Mouse (Mus musculus) urinary bladder, postnatal 4 days (tissue): ENCODE measurements at regions not wholly inside any gene's neighbourhood (a gene's known extent, or its start where the extent isn't known, plus 50 kb on each side); places are given as distances from the start of the nearest gene placed in this dataset.

Experiments
- DNase-seq, 2 experiments: peaks; one replicate each; pipeline ENCODE4 v3.0.0; 2021 to 2022; ENCODE audit warnings: low spot score in 2 of 2

DNA sequence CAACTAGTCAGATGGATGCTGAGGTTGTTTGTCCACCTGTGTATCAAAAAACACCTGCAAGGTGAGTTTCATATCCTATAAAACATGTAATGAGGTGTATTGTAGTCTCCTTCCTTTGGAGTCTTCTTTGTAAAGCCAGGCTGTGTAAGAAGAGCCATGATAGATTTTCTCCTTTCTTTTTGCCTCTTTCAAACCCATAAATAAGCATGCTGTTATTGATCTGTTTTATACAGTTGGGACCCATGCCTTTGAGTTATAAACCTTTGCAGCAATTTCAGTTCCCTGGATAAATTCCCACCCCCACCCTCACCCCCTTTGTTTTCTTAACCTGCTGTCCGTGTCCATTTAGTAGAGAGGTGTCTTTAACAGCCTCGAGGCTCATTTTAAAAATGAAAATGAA, 131.0 kb upstream of the Rgs17 start:
- no peak for DNase-seq

DNA sequence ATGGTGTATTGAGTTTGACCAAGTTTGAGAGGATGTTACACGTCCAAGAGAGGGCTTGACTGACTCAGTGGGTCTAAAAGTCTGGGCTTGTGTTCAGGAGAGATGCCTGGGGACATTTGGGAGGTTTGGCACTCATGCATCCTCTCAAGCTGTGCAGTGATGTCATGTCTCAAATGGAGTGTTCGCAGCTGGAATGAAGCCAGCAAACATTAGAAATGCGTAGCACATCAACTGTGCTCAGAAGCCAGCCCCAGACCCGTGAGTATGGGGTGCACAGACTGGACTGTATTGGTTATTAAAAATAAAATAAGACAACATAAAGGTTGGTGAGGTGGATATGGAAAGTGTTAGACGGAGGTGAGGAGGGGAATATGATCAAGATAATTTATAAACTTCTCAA, 121.2 kb upstream of the Rgs17 start:
- no peak for DNase-seq

DNA sequence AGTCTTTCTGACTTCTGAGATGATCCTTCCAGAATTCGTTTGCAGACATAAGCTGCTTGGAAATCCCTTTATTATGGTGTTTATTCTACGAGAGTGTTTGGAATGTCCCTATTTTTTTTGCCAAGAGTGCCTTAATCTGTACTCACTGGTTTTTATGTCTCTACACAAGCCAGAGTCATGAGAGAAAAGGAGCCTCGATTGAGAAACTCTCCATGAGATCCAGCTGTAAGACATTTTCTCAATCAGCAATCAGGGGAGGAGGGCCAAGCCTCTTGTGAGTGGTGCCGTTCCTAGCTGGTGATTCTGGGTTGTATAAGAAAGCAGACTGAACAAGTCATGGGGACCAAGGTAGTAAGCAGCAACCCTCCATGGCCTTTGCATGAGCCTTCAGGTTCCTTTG, 117.6 kb upstream of the Rgs17 start:
- DNase-seq = peak in 1 of 2 experiments; percentile 20

GRCm38 (mm10) chr10:6035792-6036487, 113.7 kb upstream of the Rgs17 start:
- DNase-seq = peak; percentile 55 to 80

GRCm38 (mm10) chr10:6032469-6032868, 110.3 kb upstream of the Rgs17 start:
- no peak for DNase-seq

GRCm38 (mm10) chr10:6027551-6027950, 105.4 kb upstream of the Rgs17 start:
- DNase-seq = no peak

DNA sequence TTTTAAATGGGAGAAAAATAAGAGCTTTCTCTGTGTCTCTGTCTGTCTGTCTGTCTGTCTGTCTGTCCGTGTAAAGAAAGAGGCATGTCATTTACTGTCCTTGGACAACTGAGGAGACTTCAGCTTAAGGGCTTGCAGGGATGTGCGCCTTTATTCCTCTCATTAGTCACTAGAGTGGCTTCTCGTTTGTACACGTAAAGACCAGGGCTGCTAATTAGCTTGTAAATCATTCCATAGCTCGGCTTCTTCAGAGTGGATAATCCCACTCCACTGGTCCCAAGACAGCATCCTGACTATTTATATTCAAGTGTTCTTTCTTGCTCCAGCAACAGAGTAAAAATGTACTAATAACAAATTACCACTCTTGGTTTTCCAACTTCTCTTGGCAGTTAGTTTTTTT, 104.1 kb upstream of the Rgs17 start:
- DNase-seq = no peak

DNA sequence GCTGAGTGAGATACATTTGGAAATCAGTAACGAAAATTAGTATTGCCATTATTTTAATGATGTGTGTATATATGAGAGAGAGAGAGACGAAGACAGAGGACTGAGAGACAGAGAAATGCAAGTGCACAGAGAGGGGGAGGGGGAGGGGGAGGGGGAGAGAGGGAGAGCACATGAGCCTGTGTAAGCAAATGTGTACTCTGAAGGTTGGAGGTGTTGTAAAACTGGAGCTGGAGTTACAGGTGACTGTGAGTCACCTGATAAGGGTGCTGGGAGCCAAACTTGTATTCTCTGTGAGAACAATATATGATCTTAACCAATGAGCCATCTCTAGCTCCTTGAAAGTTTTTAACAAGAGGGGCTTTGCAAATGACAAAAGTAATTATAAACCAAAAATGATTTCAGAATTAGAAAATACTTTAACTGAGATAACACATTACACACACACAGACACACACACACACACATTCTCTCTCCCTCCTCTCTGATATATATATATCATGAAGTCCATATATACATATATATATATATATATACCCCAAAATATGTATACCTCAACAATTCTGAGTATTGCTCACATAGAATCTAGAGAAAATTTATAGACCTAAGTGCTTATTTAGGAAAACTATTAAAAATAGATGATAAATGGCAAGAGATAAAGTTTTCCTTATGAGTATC, 100.5 kb upstream of the Rgs17 start:
- no peak for DNase-seq

GRCm38 (mm10) chr10:6020944-6021684, 98.9 kb upstream of the Rgs17 start:
- no peak for DNase-seq

DNA sequence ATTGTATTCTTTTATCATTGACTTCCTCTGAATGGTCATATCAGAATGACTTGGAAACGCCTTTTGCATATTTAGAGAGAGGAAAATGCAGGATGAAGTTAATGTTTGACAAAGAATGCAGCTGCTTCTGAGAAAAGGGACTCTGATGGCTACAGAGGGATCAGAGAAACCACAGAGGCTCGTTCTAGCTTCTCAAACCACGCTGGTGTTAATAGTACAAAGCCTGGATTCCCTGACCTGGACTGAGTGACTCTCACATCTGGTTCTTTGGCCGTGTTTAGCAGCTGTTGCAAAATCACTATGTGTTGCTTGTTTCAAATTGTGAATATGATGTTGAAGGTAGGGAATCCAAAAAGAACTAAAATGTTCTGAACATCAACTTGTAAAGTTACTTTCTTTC, 91.5 kb upstream of the Rgs17 start:
- DNase-seq = no peak

DNA sequence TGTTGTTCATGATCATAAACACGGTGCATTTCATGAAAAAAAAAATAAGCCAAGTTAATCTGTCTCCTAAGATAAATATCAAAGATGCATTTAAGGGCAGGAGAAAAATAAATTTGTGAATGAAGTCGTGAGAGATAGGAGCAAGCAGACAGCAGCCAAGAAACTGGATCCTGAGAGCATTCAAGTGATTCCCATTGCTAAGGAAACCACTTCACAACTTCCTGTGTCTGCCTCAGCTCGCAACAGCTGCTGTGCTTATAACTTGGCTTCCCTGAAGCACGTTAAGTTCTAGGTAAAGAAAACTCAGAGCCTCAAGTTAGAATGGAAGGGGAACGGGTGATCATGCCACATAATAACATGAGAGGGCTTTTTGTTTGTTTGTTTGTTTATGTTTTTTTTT, 89.3 kb upstream of the Rgs17 start:
- DNase-seq = no peak

DNA sequence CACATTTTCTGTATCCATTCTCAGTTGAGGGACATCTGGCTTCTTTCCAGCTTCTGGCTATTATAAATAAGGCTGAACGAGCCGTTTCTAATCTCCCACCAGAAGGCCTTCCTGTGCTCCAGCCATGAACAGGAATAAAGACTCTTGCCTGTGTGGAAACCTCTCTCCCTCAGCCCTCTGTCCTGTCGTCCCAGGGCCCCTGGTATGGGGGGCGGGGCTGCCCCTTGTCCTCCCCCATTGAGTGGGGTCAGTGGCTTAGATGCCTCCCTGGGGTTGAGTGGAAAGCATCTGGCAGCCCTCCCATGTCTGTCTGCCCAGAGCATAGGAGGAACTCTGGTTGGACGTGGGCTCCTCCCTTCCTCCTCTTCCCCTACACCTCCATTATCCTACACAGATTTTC, 88.8 kb upstream of the Rgs17 start:
- no peak for DNase-seq

- no peak for DNase-seq
Observed at GRCm38 (mm10) chr10:6007238-6007972, 85.2 kb upstream of the Rgs17 start.

DNA sequence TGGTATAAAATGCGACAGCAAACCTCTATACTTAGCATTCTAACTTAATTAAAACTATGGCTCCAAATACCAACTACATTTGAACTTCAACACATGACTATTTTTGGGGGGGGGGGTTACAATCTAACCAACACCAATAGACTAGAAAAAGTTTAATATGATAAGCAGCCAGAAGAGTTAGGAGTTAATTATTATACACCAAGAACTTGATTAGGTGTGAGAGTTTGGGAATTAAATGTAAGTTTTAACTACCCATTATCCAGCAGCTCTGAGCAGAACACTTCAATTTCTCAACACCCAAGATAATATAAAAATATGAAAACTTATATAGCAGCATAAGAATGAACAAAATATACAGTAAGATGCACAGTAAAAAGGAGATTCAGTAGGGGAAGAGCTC, 59.2 kb upstream of the Rgs17 start:
- DNase-seq = no peak

- no peak for DNase-seq
Observed at GRCm38 (mm10) chr10:5978534-5978933, 56.3 kb upstream of the Rgs17 start.
